Mouse (Mus musculus) bone marrow, adult 2 months (tissue): ENCODE measurements around the gene Zkscan16.

ENCODE experiments used
- CTCF ChIP-seq: fragments of 200-500 bp; IDR thresholded peaks from 2 replicates; pipeline ENCODE4 v1.5.1; 2011; ENCODE audit warnings: low read length, control low read depth; ENCODE audit not compliant: control insufficient read depth, insufficient read depth
- POLR2A ChIP-seq: fragments of 200-500 bp; IDR thresholded peaks from 2 replicates; pipeline ENCODE4 v1.6.1; 2011; ENCODE audit warnings: low read depth, mild to moderate bottlenecking, control low read depth, low read length, borderline replicate concordance; ENCODE audit not compliant: control insufficient read depth

GRCm38 (mm10) chr4:58894399-58894798, 49.0 kb upstream of the Zkscan16 start:
- TF ChIP-seq CTCF, result no peak
- no peak for TF ChIP-seq POLR2A
